Mouse (Mus musculus) lung, adult 2 months (tissue): ENCODE measurements at regions not wholly inside any gene's neighbourhood (a gene's known extent, or its start where the extent isn't known, plus 50 kb on each side); places are given as distances from the start of the nearest gene placed in this dataset.

Experiments used
- CTCF ChIP-seq: fragments of 200-500 bp; IDR thresholded peaks from 2 replicates; pipeline ENCODE4 v1.5.1; 2011; ENCODE audit warnings: mild to moderate bottlenecking, low read length, control low read depth; ENCODE audit not compliant: insufficient read depth
- POLR2A ChIP-seq: fragments of 200-500 bp; IDR thresholded peaks from 2 replicates; pipeline ENCODE4 v1.6.1; 2011; ENCODE audit warnings: low read depth, mild to moderate bottlenecking, control low read depth, low read length, borderline replicate concordance; ENCODE audit errors: extremely low read depth

DNA sequence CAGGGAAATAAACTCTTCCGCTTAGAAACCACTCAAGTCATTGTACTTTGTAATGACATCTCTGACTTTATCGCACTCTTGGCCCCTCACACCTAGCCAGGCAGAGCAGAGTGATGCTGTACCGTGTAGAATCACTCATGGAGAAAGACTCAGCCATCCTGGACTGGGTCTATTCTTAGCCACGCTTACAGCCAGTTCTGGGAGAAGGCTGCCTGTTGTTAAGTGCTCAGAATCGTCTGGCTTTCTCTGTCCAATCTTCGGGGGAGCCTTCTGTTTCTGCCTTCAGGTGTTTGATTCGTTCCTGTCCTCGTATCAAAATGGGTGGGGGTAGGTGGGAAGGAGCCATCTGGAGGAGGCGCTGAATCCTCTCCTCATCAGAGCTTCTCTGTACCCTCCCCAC, 468.0 kb downstream of the Zfp536 start:
- TF ChIP-seq CTCF = no peak
- TF ChIP-seq POLR2A = no peak
